Mouse (Mus musculus) embryonic facial prominence, embryonic 11.5 days (tissue): ENCODE measurements around the gene Casp14. TPM values are rescaled to one million over a fixed set of nuclear protein-coding genes. Genes with fewer than 3 reads are reported as not detected.
"Not testable (repeated sequence)": the region's sequence is repeated elsewhere in the genome, so short reads cannot be mapped to it uniquely, and the experiment has no call there.

Experiments used
- ATAC-seq: fragments of 200-750 bp; cut with Nextera tagmentation; replicated peaks from 2 replicates; pipeline ENCODE4 v1.8.0; 2017; ENCODE audit warnings: low read depth; ENCODE audit not compliant: insufficient number of reproducible peaks, low FRiP score, low TSS enrichment
- DNase-seq: peaks from one replicate; pipeline ENCODE4 v3.0.0-alpha.2; 2015; ENCODE audit warnings: low spot score
- H3K27ac ChIP-seq: fragments of 300-500 bp; sonication (generic); replicated peaks from 2 replicates; pipeline ENCODE4 v1.5.1; 2014; ENCODE audit warnings: mild to moderate bottlenecking, low read depth, low read length, control low read depth
- H3K27me3 ChIP-seq: fragments of 300-500 bp; sonication (generic); 2 replicates; pipeline ENCODE4 v1.6.1; 2014; ENCODE audit warnings: mild to moderate bottlenecking, low read length, moderate library complexity, mixed read lengths; ENCODE audit not compliant: control insufficient read depth, insufficient read depth
- H3K36me3 ChIP-seq: fragments of 300-500 bp; sonication (generic); replicated peaks from 2 replicates; pipeline ENCODE4 v1.6.1; 2014; ENCODE audit warnings: low read depth, mild to moderate bottlenecking, low read length, moderate library complexity, mixed read lengths; ENCODE audit not compliant: control insufficient read depth, insufficient read depth
- H3K4me1 ChIP-seq: fragments of 300-500 bp; sonication (generic); 2 replicates; pipeline ENCODE4 v1.6.1; 2014; ENCODE audit warnings: low read length, mixed read lengths; ENCODE audit not compliant: control insufficient read depth, insufficient read depth
- H3K4me2 ChIP-seq: fragments of 300-500 bp; sonication (generic); 2 replicates; pipeline ENCODE4 v1.6.1; 2014; ENCODE audit warnings: low read depth, mild to moderate bottlenecking, control low read depth, low read length, moderate library complexity
- H3K4me3 ChIP-seq: fragments of 300-500 bp; sonication (generic); 2 replicates; pipeline ENCODE4 v1.5.1; 2014; ENCODE audit warnings: low read depth, low read length, control low read depth
- H3K9ac ChIP-seq: fragments of 300-500 bp; sonication (generic); replicated peaks from 2 replicates; pipeline ENCODE4 v1.6.1; 2014; ENCODE audit warnings: mild to moderate bottlenecking, control low read depth, low read length
- H3K9me3 ChIP-seq: fragments of 300-500 bp; sonication (generic); replicated peaks from 2 replicates; pipeline ENCODE4 v1.6.1; 2016; ENCODE audit warnings: mild to moderate bottlenecking, low read length, inconsistent platforms, mixed read lengths; ENCODE audit not compliant: control insufficient read depth
- WGBS: fragments of 180-500 bp; shearing (Covaris S2); extraction: QIAGEN DNeasy Blood & Tissue Kit; methylation state at CpG from one replicate; pipeline ENCODE4 v1.1.7; 2014; 5-methylcytosine and 5-hydroxymethylcytosine counted together
- polyA plus RNA-seq: library from polyadenylated mRNA; unstranded; fragments of >200 nt; fragmentation: Nextera tagmentation; extraction: Ambion mirVana; gene quantifications from 2 replicates; pipeline ENCODE4 v1.2.1, GENCODE M21; 2014

The Casp14 gene
- polyA plus RNA-seq, 1 experiment from 2014 or later = 0.24 TPM

GRCm38 (mm10) chr10:78716231-78716630 lies 1.9 kb downstream of the Casp14 start:
- Histone ChIP-seq H3K4me3 (no peak overlapping the region), H3K27me3 (no peaks in the 10 kb centered on the region)
- no peak for ATAC-seq

GRCm38 (mm10) chr10:78715156-78715555 lies 2.9 kb downstream of the Casp14 start:
- no peaks in the 10 kb centered on the region for H3K4me1 ChIP-seq
- no peak overlapping the region for H3K4me3 ChIP-seq

More at GRCm38 (mm10) chr10:78716231-78716630, 1.9 kb downstream of the Casp14 start:
- no peak overlapping the region for H3K27ac ChIP-seq
- H3K9me3 ChIP-seq = no peaks in the 10 kb centered on the region
- H3K9ac ChIP-seq = no peak overlapping the region
- H3K4me1 ChIP-seq = no peaks in the 10 kb centered on the region
- H3K4me2 ChIP-seq = no peak overlapping the region
- H3K36me3 ChIP-seq = no peaks in the 10 kb centered on the region
- no peak for DNase-seq

GRCm38 (mm10) chr10:78714129-78714528 lies 4.0 kb downstream of the Casp14 start:
- Histone ChIP-seq H3K36me3 (no peaks in the 10 kb centered on the region), H3K4me3 (no peak overlapping the region), H3K27ac (no peak overlapping the region), H3K27me3 (no peaks in the 10 kb centered on the region), H3K9ac (no peak overlapping the region), H3K9me3 (no peaks in the 10 kb centered on the region), H3K4me2 (no peak overlapping the region), H3K4me1 (no peaks in the 10 kb centered on the region)
- WGBS = 87% methylated on average over 6 of the region's 6 CpGs
- ATAC-seq (no peak), DNase-seq (no peak)

More at GRCm38 (mm10) chr10:78715156-78715555, 2.9 kb downstream of the Casp14 start:
- Histone ChIP-seq H3K27me3 (no peaks in the 10 kb centered on the region), H3K27ac (no peak overlapping the region), H3K4me2 (no peak overlapping the region), H3K36me3 (no peaks in the 10 kb centered on the region), H3K9ac (no peak overlapping the region), H3K9me3 (no peaks in the 10 kb centered on the region)
- no peak for ATAC-seq
- no peak for DNase-seq
- WGBS = 97% methylated on average over 7 of the region's 7 CpGs

GRCm38 (mm10) chr10:78710706-78711105 lies 7.4 kb downstream of the Casp14 start:
- H3K27me3 ChIP-seq = no peaks in the 10 kb centered on the region
- ATAC-seq = no peak

GRCm38 (mm10) chr10:78700881-78701280 lies 17.2 kb downstream of the Casp14 start:
- H3K36me3 ChIP-seq = no peaks in the 10 kb centered on the region
- 31% methylated on average over 3 of the region's 3 CpGs for WGBS
- DNase-seq = no peak

More at GRCm38 (mm10) chr10:78710706-78711105, 7.4 kb downstream of the Casp14 start:
- Histone ChIP-seq H3K36me3 (no peaks in the 10 kb centered on the region), H3K4me3 (no peak overlapping the region), H3K27ac (no peak overlapping the region), H3K9me3 (no peaks in the 10 kb centered on the region), H3K9ac (no peak overlapping the region), H3K4me2 (no peak overlapping the region), H3K4me1 (no peaks in the 10 kb centered on the region)
- no peak for DNase-seq

GRCm38 (mm10) chr10:78689973-78690372 lies 28.1 kb downstream of the Casp14 start:
- H3K36me3 ChIP-seq = no peaks in the 10 kb centered on the region
- ATAC-seq (no peak), DNase-seq (no peak)
- no peak overlapping the region for H3K4me2 ChIP-seq
- H3K9me3 ChIP-seq = no peaks in the 10 kb centered on the region
- H3K27ac ChIP-seq = no peak overlapping the region
- no peaks in the 10 kb centered on the region for H3K27me3 ChIP-seq
- no peak overlapping the region for H3K4me3 ChIP-seq
- WGBS = 82% methylated on average over 6 of the region's 6 CpGs
- H3K4me1 ChIP-seq = no peaks in the 10 kb centered on the region
- H3K9ac ChIP-seq = no peak overlapping the region

More at GRCm38 (mm10) chr10:78700881-78701280, 17.2 kb downstream of the Casp14 start:
- Histone ChIP-seq H3K4me2 (no peak overlapping the region), H3K9ac (no peak overlapping the region), H3K27ac (no peak overlapping the region), H3K27me3 (no peaks in the 10 kb centered on the region), H3K4me1 (no peaks in the 10 kb centered on the region), H3K4me3 (no peak overlapping the region), H3K9me3 (no peaks in the 10 kb centered on the region)
- no peak for ATAC-seq

GRCm38 (mm10) chr10:78686995-78687577 lies 31.0 kb downstream of the Casp14 start:
- no peaks in the 10 kb centered on the region for H3K9me3 ChIP-seq
- DNase-seq (no peak), ATAC-seq (no peak)
- H3K27ac ChIP-seq = no peak overlapping the region
- H3K4me2 ChIP-seq = no peak overlapping the region
- H3K36me3 ChIP-seq = no peaks in the 10 kb centered on the region
- no peak overlapping the region for H3K9ac ChIP-seq
- no peaks in the 10 kb centered on the region for H3K27me3 ChIP-seq
- 74% methylated on average over 4 of the region's 4 CpGs for WGBS
- H3K4me3 ChIP-seq = no peak overlapping the region
- H3K4me1 ChIP-seq = no peaks in the 10 kb centered on the region

GRCm38 (mm10) chr10:78670121-78670520 lies 48.0 kb downstream of the Casp14 start:
- 4% methylated on average over 1 of the region's 1 CpGs for WGBS
- H3K27ac ChIP-seq, H3K4me3 ChIP-seq, ATAC-seq, H3K27me3 ChIP-seq, H3K4me2 ChIP-seq, H3K9ac ChIP-seq, H3K4me1 ChIP-seq, H3K9me3 ChIP-seq, H3K36me3 ChIP-seq: not testable (repeated sequence)
- DNase-seq = peak; percentile 20
